Mouse (Mus musculus) E14TG2a.4 (cell line): ENCODE results near the gene Minos1.

Source experiments
- CTCF ChIP-seq: conservative IDR thresholded peaks from 2 replicates; pipeline ENCODE4 v1.5.1; 2014; ENCODE audit warnings: low read length
- NANOG ChIP-seq: IDR thresholded peaks from 2 replicates; pipeline ENCODE4 v1.6.1; 2014; ENCODE audit warnings: borderline replicate concordance, low read length, mixed read lengths

DNA sequence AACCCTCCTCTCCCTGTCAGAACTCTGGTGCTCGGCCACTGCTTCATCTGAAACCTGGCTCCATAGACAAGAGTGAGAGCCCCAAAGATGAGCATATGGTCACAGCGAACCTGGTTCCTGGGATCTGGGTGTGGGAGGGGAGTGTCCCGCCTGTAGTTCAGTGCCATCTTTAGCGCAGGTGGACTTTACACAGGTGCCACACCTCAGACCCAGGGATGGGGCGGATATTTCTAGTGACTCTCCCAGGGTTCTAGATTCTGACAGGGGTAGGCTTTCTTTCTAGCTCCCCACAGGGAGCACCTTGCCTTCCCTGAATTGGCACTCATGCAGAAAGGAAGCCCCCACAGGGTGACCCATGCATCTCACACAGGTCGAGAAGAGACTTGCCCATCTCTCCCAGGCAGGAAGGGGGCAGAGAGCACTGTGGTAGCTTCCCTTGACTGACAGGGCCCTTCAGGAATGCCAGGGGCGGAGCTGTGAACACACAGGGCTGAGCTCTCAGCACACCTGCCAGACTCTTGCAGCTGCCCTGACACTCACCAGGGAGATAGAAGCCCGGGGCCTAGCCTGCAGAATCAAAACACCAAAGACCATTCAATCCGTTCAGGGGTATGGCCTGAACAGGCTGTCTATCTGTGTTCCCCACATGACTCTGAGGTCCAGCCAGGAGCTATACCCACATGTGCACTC, 41.8 kb downstream of the Minos1 start:
- no peak for TF ChIP-seq CTCF
- no peak for TF ChIP-seq NANOG
